Comparison of ENCODE assay signal across 8 mouse cellular contexts in the genomic region with DNA sequence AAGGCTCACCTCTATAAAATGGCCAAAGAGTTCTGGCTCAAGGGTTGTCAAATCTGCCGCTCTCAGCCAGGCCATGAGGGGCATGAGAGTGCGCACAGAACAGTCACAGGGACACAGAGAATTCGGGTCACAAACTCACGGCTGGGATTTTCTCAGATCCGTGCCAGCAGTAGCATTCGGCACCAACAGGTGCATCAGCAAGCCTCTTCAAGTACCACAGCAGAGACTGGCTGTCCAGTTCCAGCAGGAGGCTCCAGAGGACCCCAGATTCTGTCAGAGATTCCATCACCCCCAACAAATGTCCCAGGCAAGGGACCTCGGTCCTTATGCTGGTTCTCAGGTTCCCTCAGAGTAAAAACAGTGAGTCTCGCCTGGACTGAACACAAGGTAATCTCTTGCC. TPM values are rescaled to one million over a fixed set of nuclear protein-coding genes. Genes with fewer than 3 reads are reported as not detected.
DNase-seq lines count a peak whose midpoint lies in the region; ATAC-seq and TF ChIP-seq lines count a peak whose summit lies in the region.
"Had no signal": no experiment of that assay in that cellular context is flagged by ENCODE, and none has a peak within 500 bp of the region (broad histone marks: within the 10 kb centered on the region; RNA-seq: fewer than 3 reads in every experiment).

No protein-coding gene starts in this region.

- H3K9ac ChIP-seq in hindbrain, embryonic 12.5 days = no peak overlapping the region
- 0 out of 2 replicates have a peak overlapping the region, but pooled peaks have one; percentile 3 for H3K9ac ChIP-seq in CH12.LX (ENCODE audit: insufficient read depth, low read depth)
- H3K9ac ChIP-seq in midbrain, embryonic 13.5 days (replicated peaks) = no peak overlapping the region
- H3K9ac ChIP-seq: liver, embryonic 13.5 days had no signal

- H3K4me2 ChIP-seq in hindbrain, embryonic 12.5 days (replicated peaks) = no peak overlapping the region
- H3K4me2 ChIP-seq in CH12.LX (ENCODE audit: insufficient read depth, low read depth, poor library complexity, severe bottlenecking) = no peak overlapping the region
- H3K4me2 ChIP-seq in midbrain, embryonic 13.5 days (replicated peaks) = no peak overlapping the region
- H3K4me2 ChIP-seq: liver, embryonic 13.5 days had no signal

- no peaks in the 10 kb centered on the region for H3K79me2 ChIP-seq in CH12.LX (replicated peaks; ENCODE audit: control insufficient read depth, extremely low read depth, insufficient read depth, poor library complexity, severe bottlenecking)

- no peak for TF ChIP-seq CTCF in CH12.LX (conservative IDR thresholded peaks at IDR 0.05 in 1 of 2, IDR thresholded peaks at IDR 0.05 in 1 of 2; ENCODE audit: low read depth in 2 of 2, low read length in 2 of 2)

- in situ Hi-C loops in CH12.LX (cut with MboI; ENCODE audit: low pct_ligation_motif_present, low pct_unique_long_range_greater_than_20kb, low sequenced_read_pairs) = no loop called here

- no peak for TF ChIP-seq RAD21 in CH12.LX (IDR thresholded peaks at IDR 0.05; ENCODE audit: low read depth, low read length)

- no peak for TF ChIP-seq EP300 in CH12.LX (IDR thresholded peaks at IDR 0.05; ENCODE audit: low read length)

- WGBS in hindbrain, embryonic 10.5 days = 90% methylated on average over 8 of the region's 8 CpGs
- WGBS in hindbrain, embryonic 12.5 days = 87% methylated on average over 8 of the region's 8 CpGs
- WGBS in limb, embryonic 10.5 days = 91% methylated on average over 8 of the region's 8 CpGs
- 88% methylated on average over 8 of the region's 8 CpGs for WGBS in midbrain, embryonic 13.5 days

- no peaks in the 10 kb centered on the region for H3K27me3 ChIP-seq in hindbrain, embryonic 10.5 days (ENCODE audit: insufficient read depth, poor library complexity, severe bottlenecking)
- no peaks in the 10 kb centered on the region for H3K27me3 ChIP-seq in hindbrain, embryonic 12.5 days
- no peaks in the 10 kb centered on the region for H3K27me3 ChIP-seq in CH12.LX (replicated peaks)
- H3K27me3 ChIP-seq in limb, embryonic 10.5 days (ENCODE audit: low read depth, poor library complexity, severe bottlenecking) = no peaks in the 10 kb centered on the region
- H3K27me3 ChIP-seq in midbrain, embryonic 13.5 days = no peaks in the 10 kb centered on the region
- H3K27me3 ChIP-seq: liver, embryonic 13.5 days had no signal

- no peaks in the 10 kb centered on the region for H3K9me3 ChIP-seq in hindbrain, embryonic 10.5 days
- H3K9me3 ChIP-seq in hindbrain, embryonic 12.5 days (replicated peaks) = no peaks in the 10 kb centered on the region
- no peaks in the 10 kb centered on the region for H3K9me3 ChIP-seq in CH12.LX (replicated peaks; ENCODE audit: low read length)
- H3K9me3 ChIP-seq in limb, embryonic 10.5 days (replicated peaks) = no peaks in the 10 kb centered on the region
- H3K9me3 ChIP-seq in midbrain, embryonic 13.5 days = no peaks in the 10 kb centered on the region
- H3K9me3 ChIP-seq: liver, embryonic 13.5 days had no signal

- peaks cover 12% of the 10 kb centered on the region; the same call in 1 of the 2 replicates for H3K36me3 ChIP-seq in hindbrain, embryonic 10.5 days
- H3K36me3 ChIP-seq in hindbrain, embryonic 12.5 days = peaks cover 12% of the 10 kb centered on the region
- H3K36me3 ChIP-seq in CH12.LX (replicated peaks in 1 of 2; ENCODE audit: control insufficient read depth in 1 of 2, insufficient read depth in 1 of 2, low read length in 1 of 2) = peaks cover 10 to 91% of the 10 kb centered on the region in 2 experiments
- H3K36me3 ChIP-seq in limb, embryonic 10.5 days = no peaks in the 10 kb centered on the region
- peaks cover 28% of the 10 kb centered on the region for H3K36me3 ChIP-seq in midbrain, embryonic 13.5 days
- H3K36me3 ChIP-seq: liver, embryonic 13.5 days had no signal

- no peak for TF ChIP-seq POLR2A in CH12.LX (IDR thresholded peaks at IDR 0.05; ENCODE audit: low read depth, low read length)

- peaks cover 22% of the 10 kb centered on the region for H3K4me1 ChIP-seq in hindbrain, embryonic 10.5 days (replicated peaks)
- H3K4me1 ChIP-seq in hindbrain, embryonic 12.5 days = peaks cover 10% of the 10 kb centered on the region
- peaks cover 15 to 58% of the 10 kb centered on the region in 2 experiments for H3K4me1 ChIP-seq in CH12.LX (ENCODE audit: control insufficient read depth in 1 of 2, insufficient read depth in 2 of 2)
- peaks cover 29% of the 10 kb centered on the region for H3K4me1 ChIP-seq in limb, embryonic 10.5 days
- no peaks in the 10 kb centered on the region for H3K4me1 ChIP-seq in midbrain, embryonic 13.5 days (replicated peaks)

- no peak overlapping the region for H3K4me3 ChIP-seq in hindbrain, embryonic 10.5 days
- H3K4me3 ChIP-seq in hindbrain, embryonic 12.5 days = no peak overlapping the region
- H3K4me3 ChIP-seq in CH12.LX (replicated peaks in 1 of 3; ENCODE audit: low read depth in 2 of 3, low read length in 2 of 3, poor library complexity in 1 of 3) = no peak overlapping the region
- H3K4me3 ChIP-seq in limb, embryonic 10.5 days = peak overlapping the region; percentile 13; the same call in 1 of the 2 replicates
- H3K4me3 ChIP-seq in midbrain, embryonic 13.5 days (replicated peaks) = no peak overlapping the region
- H3K4me3 ChIP-seq: liver, embryonic 13.5 days had no signal

- no peak for ATAC-seq in hindbrain, embryonic 12.5 days (ENCODE audit: low FRiP score)
- no peak for ATAC-seq in midbrain, embryonic 13.5 days

- DNase-seq in hindbrain, embryonic 10.5 days (ENCODE audit: low spot score) = no peak
- no peak for DNase-seq in CH12.LX (ENCODE audit: extremely low read depth)
- DNase-seq in MN1 (ENCODE audit: low spot score) = peak; percentile 50
- DNase-seq in limb, embryonic 10.5 days (ENCODE audit: low spot score) = no peak
- DNase-seq in T-cell, adult 2 months (ENCODE audit: low spot score) = no peak
- DNase-seq: liver, embryonic 13.5 days had no signal

- peak overlapping the region; percentile 74 for H3K27ac ChIP-seq in hindbrain, embryonic 10.5 days
- no peak overlapping the region for H3K27ac ChIP-seq in hindbrain, embryonic 12.5 days
- no peak overlapping the region for H3K27ac ChIP-seq in CH12.LX (ENCODE audit: insufficient read depth, low read depth)
- H3K27ac ChIP-seq in limb, embryonic 10.5 days = peak overlapping the region; percentile 84
- H3K27ac ChIP-seq in midbrain, embryonic 13.5 days = no peak overlapping the region
- H3K27ac ChIP-seq: liver, embryonic 13.5 days had no signal

- dilution Hi-C loops in CH12.LX (cut with MboI; ENCODE audit: extremely low pct_ligation_motif_present, extremely low pct_unique_long_range_greater_than_20kb, low sequenced_read_pairs) = no loop called here

TF ChIP-seq in CH12.LX, 34 proteins besides CTCF, POLR2A, EP300 and RAD21:
- TF ChIP-seq JUND (conservative IDR thresholded peaks at IDR 0.05; ENCODE audit: low read depth, low read length) = no peak
- no peak for TF ChIP-seq MYC (IDR thresholded peaks at IDR 0.05; ENCODE audit: low read depth, low read length)
- TF ChIP-seq JUN (IDR thresholded peaks at IDR 0.05; ENCODE audit: insufficient read depth, low read depth, low read length) = no peak
- no peak for TF ChIP-seq UBTF (IDR thresholded peaks at IDR 0.05; ENCODE audit: low read depth, low read length)
- TF ChIP-seq RCOR1 (conservative IDR thresholded peaks at IDR 0.05; ENCODE audit: low read depth, low read length) = no peak
- TF ChIP-seq MEF2A (IDR thresholded peaks at IDR 0.05; ENCODE audit: borderline replicate concordance, low read depth, low read length) = no peak
- no peak for TF ChIP-seq HCFC1 (IDR thresholded peaks at IDR 0.05; ENCODE audit: low read depth, low read length)

RNA-seq across cellular contexts. Expression of a gene that starts 51.4 kb away (rescaled TPM):
- polyA plus RNA-seq in hindbrain, embryonic 10.5 days (2016; fragmentation: Nextera tagmentation; extraction: Ambion mirVana) = 5.3 and 12.8 TPM in 2 replicates
- polyA plus RNA-seq in hindbrain, embryonic 12.5 days (2016; fragmentation: Nextera tagmentation; extraction: Ambion mirVana) = 49.9 and 58.2 TPM in 2 replicates
- 0.34 and 0.50 TPM in 2 replicates for total RNA-seq in CH12.LX (2012; rRNA removed)
- total RNA-seq in CH12.LX (2014; rRNA removed) = 0.07 and 0.08 TPM in 2 replicates
- not detected in 2 replicates for polyA plus RNA-seq in CH12.LX (2012; ENCODE audit: insufficient read length, low read depth)
- polyA plus RNA-seq in limb, embryonic 10.5 days (2016; fragmentation: Nextera tagmentation; extraction: Ambion mirVana) = 0.08 and 0.15 TPM in 2 replicates
- polyA plus RNA-seq in midbrain, embryonic 13.5 days (2015; fragmentation: Nextera tagmentation; extraction: Ambion mirVana) = 86.5 and 89.4 TPM in 2 replicates

Comparison
In these comparisons a context has a peak if more than half of its experiments do, and no peak if none do; other contexts are left out.
1. H3K27ac ChIP-seq: peak in hindbrain, embryonic 10.5 days (single experiment) and limb, embryonic 10.5 days (single experiment); none in hindbrain, embryonic 12.5 days (single experiment), CH12.LX (single experiment) and midbrain, embryonic 13.5 days (single experiment).